Mouse (Mus musculus): ENCODE measurements at regions not wholly inside any gene's neighbourhood (a gene's known extent, or its start where the extent isn't known, plus 50 kb on each side); places are given as distances from the start of the nearest gene placed in this dataset.

- DNase-seq (ENCODE audit: low spot score in 2 of 2), result no peak
Measured at GRCm38 (mm10) chr12:51128274-51128673, 219.6 kb upstream of the G2e3 start.

GRCm38 (mm10) chr12:51118781-51119180 lies 229.1 kb upstream of the G2e3 start:
- DNase-seq (ENCODE audit: low spot score in 2 of 2), result no peak

GRCm38 (mm10) chr12:51118021-51118694 lies 229.7 kb upstream of the G2e3 start:
- DNase-seq (ENCODE audit: low spot score in 2 of 2), result no peak

GRCm38 (mm10) chr12:51117436-51118020 lies 230.3 kb upstream of the G2e3 start:
- DNase-seq (ENCODE audit: low spot score in 2 of 2), result no peak

- DNase-seq (ENCODE audit: low spot score in 2 of 2), result no peak
Measured at GRCm38 (mm10) chr12:51111811-51112210, 236.1 kb upstream of the G2e3 start.

- no peak for DNase-seq (ENCODE audit: low spot score in 2 of 2)
Measured at GRCm38 (mm10) chr12:51108044-51108443, 239.8 kb upstream of the G2e3 start.

- DNase-seq (ENCODE audit: low spot score in 2 of 2), result no peak
Measured at GRCm38 (mm10) chr12:51103541-51104042, 244.3 kb upstream of the G2e3 start.

- DNase-seq (ENCODE audit: low spot score in 2 of 2), result no peak
Measured at GRCm38 (mm10) chr12:51101636-51102035, 246.2 kb upstream of the G2e3 start.

- no peak for DNase-seq (ENCODE audit: low spot score in 2 of 2)
Measured at GRCm38 (mm10) chr12:51100868-51101267, 247.0 kb upstream of the G2e3 start.

GRCm38 (mm10) chr12:51095974-51096373 lies 251.9 kb upstream of the G2e3 start:
- no peak for DNase-seq (ENCODE audit: low spot score in 2 of 2)

GRCm38 (mm10) chr12:51089324-51089723 lies 258.5 kb upstream of the G2e3 start:
- DNase-seq (ENCODE audit: low spot score in 2 of 2), result no peak

GRCm38 (mm10) chr12:51081809-51082208 lies 266.1 kb upstream of the G2e3 start:
- no peak for DNase-seq (ENCODE audit: low spot score in 2 of 2)

GRCm38 (mm10) chr12:51073503-51073902 lies 274.4 kb upstream of the G2e3 start:
- no peak for DNase-seq (ENCODE audit: low spot score in 2 of 2)

- no peak for DNase-seq (ENCODE audit: low spot score in 2 of 2)
Measured at GRCm38 (mm10) chr12:51060931-51061330, 286.9 kb upstream of the G2e3 start.

GRCm38 (mm10) chr12:51058569-51058968 lies 289.3 kb upstream of the G2e3 start:
- DNase-seq (ENCODE audit: low spot score in 2 of 2), result no peak

- no peak for DNase-seq (ENCODE audit: low spot score in 2 of 2)
Measured at GRCm38 (mm10) chr12:51058104-51058503, 289.8 kb upstream of the G2e3 start.

GRCm38 (mm10) chr12:51047116-51047515 lies 300.7 kb upstream of the G2e3 start:
- DNase-seq (ENCODE audit: low spot score in 2 of 2), result no peak

GRCm38 (mm10) chr12:51045437-51045836 lies 302.4 kb upstream of the G2e3 start:
- no peak for DNase-seq (ENCODE audit: low spot score in 2 of 2)

- DNase-seq (ENCODE audit: low spot score in 2 of 2), result no peak
Measured at GRCm38 (mm10) chr12:51045020-51045419, 302.8 kb upstream of the G2e3 start.

- DNase-seq (ENCODE audit: low spot score in 2 of 2), result no peak
Measured at GRCm38 (mm10) chr12:51032193-51032592, 315.7 kb upstream of the G2e3 start.

- DNase-seq (ENCODE audit: low spot score in 2 of 2), result no peak
Measured at GRCm38 (mm10) chr12:51028601-51029174, 319.2 kb upstream of the G2e3 start.

- no peak for DNase-seq (ENCODE audit: low spot score in 2 of 2)
Measured at GRCm38 (mm10) chr12:51026046-51026445, 321.8 kb upstream of the G2e3 start.

- no peak for DNase-seq (ENCODE audit: low spot score in 2 of 2)
Measured at GRCm38 (mm10) chr12:51025531-51025930, 322.3 kb upstream of the G2e3 start.
